Mouse (Mus musculus) stomach, embryonic 14.5 days (tissue): ENCODE results near the gene Fam214a. TPM values are rescaled to one million over a fixed set of nuclear protein-coding genes. Genes with fewer than 3 reads are reported as not detected.
A peak's percentile ranks its signal among the peaks of the same experiment; 100 is the strongest.

Source experiments
- ATAC-seq: fragments of 200-750 bp; cut with Nextera tagmentation; 2 replicates; pipeline ENCODE4 v1.8.0; 2017; ENCODE audit warnings: low read depth, moderate TSS enrichment; ENCODE audit not compliant: insufficient number of reproducible peaks, insufficient read depth, low FRiP score
- H3K27ac ChIP-seq: fragments of 300-500 bp; sonication (generic); 2 replicates; pipeline ENCODE4 v1.5.1; 2014; ENCODE audit warnings: mild to moderate bottlenecking, low read length, moderate library complexity, mixed read lengths
- H3K27me3 ChIP-seq: fragments of 300-500 bp; sonication (generic); 2 replicates; pipeline ENCODE4 v1.6.1; 2014; ENCODE audit warnings: low read length, control low read depth, mixed read lengths; ENCODE audit not compliant: control insufficient read depth, insufficient read depth
- H3K36me3 ChIP-seq: fragments of 300-500 bp; sonication (generic); 2 replicates; pipeline ENCODE4 v1.6.1; 2014; ENCODE audit warnings: mild to moderate bottlenecking, control low read depth, low read length, moderate library complexity, mixed read lengths; ENCODE audit not compliant: control insufficient read depth, insufficient read depth
- H3K4me1 ChIP-seq: fragments of 300-500 bp; sonication (generic); 2 replicates; pipeline ENCODE4 v1.6.1; 2014; ENCODE audit warnings: low read length, control low read depth, mixed read lengths; ENCODE audit not compliant: control insufficient read depth, insufficient read depth
- H3K4me2 ChIP-seq: fragments of 300-500 bp; sonication (generic); replicated peaks from 2 replicates; pipeline ENCODE4 v1.6.1; 2014; ENCODE audit warnings: low read depth, low read length, control low read depth
- H3K4me3 ChIP-seq: fragments of 300-500 bp; sonication (generic); 2 replicates; pipeline ENCODE4 v1.5.1; 2014; ENCODE audit warnings: low read depth, low read length, control low read depth
- H3K9ac ChIP-seq: fragments of 300-500 bp; sonication (generic); replicated peaks from 2 replicates; pipeline ENCODE4 v1.6.1; 2014; ENCODE audit warnings: low read depth, mild to moderate bottlenecking, control low read depth, low read length, moderate library complexity, mixed read lengths
- H3K9me3 ChIP-seq: fragments of 300-500 bp; sonication (generic); 2 replicates; pipeline ENCODE4 v1.6.1; 2016; ENCODE audit warnings: low read depth, low read length, control low read depth; ENCODE audit not compliant: control insufficient read depth
- WGBS: fragments of 180-500 bp; shearing (Covaris S2); extraction: QIAGEN DNeasy Blood & Tissue Kit; methylation state at CpG from one replicate; pipeline ENCODE4 v1.1.7; 2014; 5-methylcytosine and 5-hydroxymethylcytosine counted together
- polyA plus RNA-seq: library from polyadenylated mRNA; unstranded; fragments of >200 nt; fragmentation: Nextera tagmentation; extraction: Ambion mirVana; gene quantifications from 2 replicates; pipeline ENCODE4 v1.2.1, GENCODE M21; 2014

Gene Fam214a
- polyA plus RNA-seq, 1 experiment from 2014 or later: 15.0 TPM

GRCm38 (mm10) chr9:74988893-74989460, 36.3 kb downstream of the Fam214a start:
- Histone ChIP-seq H3K9ac (no peak overlapping the region), H3K4me2 (no peak overlapping the region), H3K9me3 (no peaks in the 10 kb centered on the region), H3K27me3 (no peaks in the 10 kb centered on the region), H3K4me1 (no peaks in the 10 kb centered on the region), H3K36me3 (no peaks in the 10 kb centered on the region), H3K4me3 (no peak overlapping the region), H3K27ac (no peak overlapping the region)
- no peak for ATAC-seq
- WGBS: 83% methylated on average over 7 of the region's 7 CpGs

DNA sequence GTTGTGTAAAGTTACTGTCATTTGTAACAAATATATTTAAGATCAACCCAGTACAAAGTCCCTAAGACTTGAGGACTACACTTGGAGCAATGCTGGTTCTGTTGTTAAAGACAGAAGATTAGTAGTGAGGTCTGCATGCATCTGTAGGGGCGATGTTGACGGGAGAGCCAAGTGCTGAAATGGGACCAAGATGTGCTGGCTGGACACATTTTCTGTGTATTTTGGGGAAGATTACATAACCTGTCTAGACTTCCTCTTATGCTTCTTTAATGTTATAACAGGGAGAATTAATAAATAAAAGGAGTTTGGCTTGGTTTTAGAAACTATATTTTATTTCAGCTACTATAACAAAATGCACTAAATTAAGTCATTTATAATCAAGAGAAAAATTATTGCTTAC, 37.3 kb downstream of the Fam214a start:
- Histone ChIP-seq H3K4me2 (no peak overlapping the region), H3K4me1 (no peaks in the 10 kb centered on the region; the same call in 1 of the 2 replicates), H3K9ac (no peak overlapping the region), H3K9me3 (no peaks in the 10 kb centered on the region), H3K36me3 (no peaks in the 10 kb centered on the region), H3K4me3 (no peak overlapping the region), H3K27me3 (no peaks in the 10 kb centered on the region), H3K27ac (no peak overlapping the region)
- no peak for ATAC-seq
- 75% methylated on average over 2 of the region's 2 CpGs for WGBS

DNA sequence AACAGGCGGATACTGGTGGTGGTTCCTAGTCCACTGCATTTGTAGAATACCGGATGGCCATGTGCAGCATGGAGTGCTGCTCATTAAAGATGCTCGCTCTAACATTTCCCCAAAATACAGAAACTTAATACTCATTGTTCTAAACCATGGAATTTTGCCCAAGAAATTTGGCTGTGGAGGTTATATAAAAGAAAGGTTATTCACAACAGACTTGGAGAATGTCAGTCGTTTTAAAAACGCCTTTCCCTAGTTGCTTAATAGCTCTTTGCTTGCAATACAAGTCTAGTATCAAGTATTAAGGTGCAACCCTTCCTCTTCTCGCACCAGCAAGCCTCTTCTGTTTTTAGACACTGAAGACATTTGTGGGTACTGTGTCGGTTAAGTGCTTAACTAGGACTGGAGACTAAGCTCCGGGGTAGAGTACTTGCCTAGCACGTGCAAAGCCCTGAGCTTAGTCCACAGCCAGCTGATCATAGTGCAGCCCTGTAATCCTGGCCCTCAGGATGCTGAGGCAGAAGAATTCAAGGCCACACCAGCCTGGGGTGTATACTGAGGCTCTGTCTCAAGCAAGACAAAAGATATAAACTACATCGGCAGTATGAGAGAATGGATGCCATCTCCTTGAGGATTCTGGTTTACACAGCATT, 42.0 kb downstream of the Fam214a start:
- H3K4me2 ChIP-seq: no peak overlapping the region
- H3K9me3 ChIP-seq: no peaks in the 10 kb centered on the region
- no peak overlapping the region for H3K4me3 ChIP-seq
- no peaks in the 10 kb centered on the region; the same call in 1 of the 2 replicates for H3K4me1 ChIP-seq
- no peak overlapping the region for H3K27ac ChIP-seq
- no peak overlapping the region for H3K9ac ChIP-seq
- no peaks in the 10 kb centered on the region for H3K27me3 ChIP-seq
- 71% methylated on average over 10 of the region's 10 CpGs for WGBS
- ATAC-seq: no peak; the same call in 1 of the 2 replicates
- no peaks in the 10 kb centered on the region for H3K36me3 ChIP-seq

DNA sequence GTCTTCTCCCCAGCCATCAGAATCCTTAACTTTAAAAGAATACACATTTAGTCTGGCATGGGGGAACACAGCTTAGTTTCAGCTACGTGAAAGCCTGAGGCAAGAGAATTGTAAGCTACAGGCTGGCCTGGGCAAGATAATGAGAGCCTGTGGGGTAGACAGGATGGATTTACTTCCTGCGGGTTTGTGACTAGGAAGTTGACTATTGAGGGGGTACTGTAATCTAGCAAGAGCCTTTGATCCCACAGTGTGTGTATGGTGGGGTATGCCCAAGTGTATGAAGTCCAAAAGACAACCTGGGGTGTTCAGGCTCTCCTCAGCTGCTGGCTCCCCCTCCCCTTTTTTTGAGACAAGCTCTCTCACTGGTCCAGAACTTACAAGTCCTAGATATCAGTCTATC, 43.7 kb downstream of the Fam214a start:
- Histone ChIP-seq H3K4me2 (no peak overlapping the region), H3K27me3 (no peaks in the 10 kb centered on the region), H3K27ac (no peak overlapping the region), H3K4me3 (no peak overlapping the region), H3K9ac (no peak overlapping the region), H3K4me1 (peaks cover 3% of the 10 kb centered on the region; the same call in 1 of the 2 replicates), H3K9me3 (no peaks in the 10 kb centered on the region), H3K36me3 (no peaks in the 10 kb centered on the region)
- WGBS: 76% methylated on average over 2 of the region's 2 CpGs
- no peak for ATAC-seq

GRCm38 (mm10) chr9:74997976-74998375, 45.3 kb downstream of the Fam214a start:
- Histone ChIP-seq H3K4me3 (no peak overlapping the region), H3K9me3 (no peaks in the 10 kb centered on the region), H3K9ac (no peak overlapping the region), H3K27ac (no peak overlapping the region), H3K36me3 (no peaks in the 10 kb centered on the region), H3K27me3 (no peaks in the 10 kb centered on the region), H3K4me2 (no peak overlapping the region), H3K4me1 (peaks cover 9% of the 10 kb centered on the region; the same call in 1 of the 2 replicates)
- no peak for ATAC-seq

GRCm38 (mm10) chr9:75001006-75001405, 48.3 kb downstream of the Fam214a start:
- Histone ChIP-seq H3K9me3 (no peaks in the 10 kb centered on the region), H3K4me2 (no peak overlapping the region), H3K4me3 (no peak overlapping the region), H3K9ac (no peak overlapping the region), H3K27ac (peak overlapping the region; percentile 46; the same call in 1 of the 2 replicates), H3K4me1 (peaks cover 9% of the 10 kb centered on the region; the same call in 1 of the 2 replicates), H3K27me3 (no peaks in the 10 kb centered on the region), H3K36me3 (no peaks in the 10 kb centered on the region)
- ATAC-seq: no peak
- 72% methylated on average over 6 of the region's 6 CpGs for WGBS

- Histone ChIP-seq H3K9me3 (no peaks in the 10 kb centered on the region), H3K27ac (peak overlapping the region; percentile 52; the same call in 1 of the 2 replicates), H3K9ac (no peak overlapping the region), H3K4me1 (peaks cover 9% of the 10 kb centered on the region; the same call in 1 of the 2 replicates), H3K36me3 (no peaks in the 10 kb centered on the region), H3K4me3 (no peak overlapping the region), H3K27me3 (no peaks in the 10 kb centered on the region), H3K4me2 (no peak overlapping the region)
- WGBS: 48% methylated on average over 5 of the region's 5 CpGs
- ATAC-seq: peak; percentile 37; the same call in 1 of the 2 replicates
Observed at GRCm38 (mm10) chr9:75001611-75002204, 49.0 kb downstream of the Fam214a start.

GRCm38 (mm10) chr9:75002262-75002661, 49.6 kb downstream of the Fam214a start:
- Histone ChIP-seq H3K4me1 (peaks cover 9% of the 10 kb centered on the region; the same call in 1 of the 2 replicates), H3K9ac (no peak overlapping the region), H3K4me2 (no peak overlapping the region), H3K4me3 (no peak overlapping the region), H3K9me3 (no peaks in the 10 kb centered on the region), H3K27ac (no peak overlapping the region; the same call in 1 of the 2 replicates), H3K36me3 (no peaks in the 10 kb centered on the region; the same call in 1 of the 2 replicates), H3K27me3 (no peaks in the 10 kb centered on the region)
- WGBS: 57% methylated on average over 3 of the region's 3 CpGs
- ATAC-seq: 0 out of 2 replicates have a peak, but pooled peaks have one; percentile 28
